Mouse (Mus musculus) stomach, embryonic 16.5 days (tissue): ENCODE data around the gene Clasp2. TPM values are rescaled to one million over a fixed set of nuclear protein-coding genes. Genes with fewer than 3 reads are reported as not detected.

Experiments
- ATAC-seq: fragments of 200-750 bp; cut with Nextera tagmentation; 2 replicates; pipeline ENCODE4 v1.8.0; 2017; ENCODE audit warnings: moderate number of reproducible peaks, moderate TSS enrichment; ENCODE audit not compliant: insufficient read depth, low FRiP score
- H3K27ac ChIP-seq: fragments of 300-500 bp; sonication (generic); 2 replicates; pipeline ENCODE4 v1.5.1; 2014; ENCODE audit warnings: low read length
- H3K27me3 ChIP-seq: fragments of 300-500 bp; sonication (generic); 2 replicates; pipeline ENCODE4 v1.6.1; 2014; ENCODE audit warnings: low read length, control low read depth, mixed read lengths; ENCODE audit not compliant: control insufficient read depth, insufficient read depth
- H3K36me3 ChIP-seq: fragments of 300-500 bp; sonication (generic); 2 replicates; pipeline ENCODE4 v1.6.1; 2014; ENCODE audit warnings: low read length; ENCODE audit not compliant: control insufficient read depth, insufficient read depth
- H3K4me1 ChIP-seq: fragments of 300-500 bp; sonication (generic); 2 replicates; pipeline ENCODE4 v1.6.1; 2014; ENCODE audit warnings: low read length, control low read depth, mixed read lengths; ENCODE audit not compliant: control insufficient read depth, insufficient read depth
- H3K4me2 ChIP-seq: fragments of 300-500 bp; sonication (generic); 2 replicates; pipeline ENCODE4 v1.6.1; 2014; ENCODE audit warnings: low read depth, low read length, mixed read lengths
- H3K4me3 ChIP-seq: fragments of 300-500 bp; sonication (generic); replicated peaks from 2 replicates; pipeline ENCODE4 v1.5.1; 2014; ENCODE audit warnings: mild to moderate bottlenecking, low read length
- H3K9ac ChIP-seq: fragments of 300-500 bp; sonication (generic); 2 replicates; pipeline ENCODE4 v1.6.1; 2014; ENCODE audit warnings: low read length
- H3K9me3 ChIP-seq: fragments of 300-500 bp; sonication (generic); replicated peaks from 2 replicates; pipeline ENCODE4 v1.6.1; 2016; ENCODE audit warnings: low read length, control low read depth; ENCODE audit not compliant: control insufficient read depth
- whole genome bisulfite sequencing: fragments of 180-500 bp; shearing (Covaris S2); extraction: QIAGEN DNeasy Blood & Tissue Kit; methylation state at CpG from one replicate; pipeline ENCODE4 v1.1.7; 2014; 5-methylcytosine and 5-hydroxymethylcytosine counted together
- polyA plus RNA-seq: library from polyadenylated mRNA; unstranded; fragments of >200 nt; fragmentation: Nextera tagmentation; extraction: Ambion mirVana; gene quantifications from 2 replicates; pipeline ENCODE4 v1.2.1, GENCODE M21; 2015

Gene Clasp2
- 22.5 and 25.0 TPM in 2 replicates for polyA plus RNA-seq

DNA sequence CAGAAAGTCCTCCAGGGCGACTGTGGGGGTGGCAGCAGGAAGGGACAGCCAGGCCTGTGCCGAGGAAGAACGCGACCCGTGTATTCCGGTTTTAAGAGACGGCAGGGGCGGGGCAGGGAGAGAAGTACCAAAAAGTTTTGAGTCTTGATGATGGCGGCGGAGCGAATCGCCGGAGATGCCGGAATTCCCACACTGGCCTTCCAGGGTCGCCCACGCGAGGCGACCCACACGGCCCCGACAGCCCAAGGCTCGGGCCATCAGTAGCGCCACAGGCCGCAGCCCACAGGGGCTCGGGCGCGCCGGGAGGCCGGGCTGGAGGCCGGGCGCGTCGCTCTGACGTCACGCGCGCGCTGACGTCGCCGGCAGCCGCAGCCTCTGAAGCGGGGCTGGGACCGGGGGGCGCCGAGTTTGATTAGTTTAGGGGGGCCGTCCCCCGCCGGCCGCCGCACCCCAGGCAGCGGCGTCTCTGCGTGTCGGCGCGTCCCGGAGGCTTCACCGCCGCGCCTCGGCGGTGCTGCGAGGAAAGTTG is at the start of gene Clasp2:
Gene Clasp2, plus strand, starts transcription at position 366 of the 529 bp plus-strand sequence.
- Histone ChIP-seq H3K27me3 (no peaks in the 10 kb centered on the region), H3K36me3 (no peaks in the 10 kb centered on the region), H3K4me1 (peaks cover 12% of the 10 kb centered on the region), H3K9ac (peak within 1 kb of the TSS; percentile 91), H3K4me2 (peak within 1 kb of the TSS; percentile 96), H3K9me3 (no peaks in the 10 kb centered on the region), H3K4me3 (peak within 1 kb of the TSS; percentile 94), H3K27ac (peak within 1 kb of the TSS; percentile 84)
- WGBS: under 1% methylated on average over 62 of the region's 63 CpGs
- ATAC-seq: peak; percentile 96

DNA sequence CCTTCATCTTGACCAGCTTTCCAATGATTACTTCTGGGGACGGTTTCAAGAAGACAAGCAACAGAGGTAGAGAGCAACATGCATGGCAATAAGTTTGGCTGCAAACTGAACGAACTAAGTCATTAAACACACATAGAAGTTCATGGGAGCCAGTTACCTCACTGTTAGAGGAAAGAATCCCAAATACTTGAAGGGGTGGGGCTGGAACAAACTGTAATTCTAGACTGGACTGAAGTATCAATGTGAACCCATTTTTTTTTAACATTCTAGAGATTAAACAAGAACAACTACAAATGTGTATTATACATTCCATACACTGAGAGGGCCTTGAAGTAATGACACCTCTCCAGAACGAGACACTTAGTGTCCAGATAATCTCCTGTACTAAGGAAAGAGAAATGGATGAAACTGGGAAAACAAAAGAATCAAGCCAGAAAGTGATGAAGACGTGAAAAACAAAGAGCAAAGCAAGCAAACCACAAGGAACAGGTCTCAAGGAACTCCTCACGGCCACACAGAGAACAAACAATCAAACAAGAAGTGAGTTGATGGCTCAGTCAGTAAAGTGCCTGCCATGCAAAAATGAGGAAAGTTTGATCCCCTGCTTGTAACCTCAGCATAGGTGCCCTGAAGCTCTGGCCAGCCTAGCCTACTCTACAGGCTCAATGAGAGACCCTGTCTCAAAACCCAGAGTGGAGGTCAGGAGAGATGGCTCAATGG is 39.7 kb upstream of the Clasp2 start:
- Histone ChIP-seq H3K4me3 (no peak overlapping the region), H3K4me2 (no peak overlapping the region), H3K36me3 (0 out of 2 replicates have a peak, but pooled peaks cover 6% of the 10 kb centered on the region), H3K27me3 (no peaks in the 10 kb centered on the region), H3K27ac (no peak overlapping the region), H3K4me1 (peaks cover 15% of the 10 kb centered on the region), H3K9ac (no peak overlapping the region), H3K9me3 (no peaks in the 10 kb centered on the region)
- no peak for ATAC-seq
- 75% methylated on average over 5 of the region's 5 CpGs for WGBS

DNA sequence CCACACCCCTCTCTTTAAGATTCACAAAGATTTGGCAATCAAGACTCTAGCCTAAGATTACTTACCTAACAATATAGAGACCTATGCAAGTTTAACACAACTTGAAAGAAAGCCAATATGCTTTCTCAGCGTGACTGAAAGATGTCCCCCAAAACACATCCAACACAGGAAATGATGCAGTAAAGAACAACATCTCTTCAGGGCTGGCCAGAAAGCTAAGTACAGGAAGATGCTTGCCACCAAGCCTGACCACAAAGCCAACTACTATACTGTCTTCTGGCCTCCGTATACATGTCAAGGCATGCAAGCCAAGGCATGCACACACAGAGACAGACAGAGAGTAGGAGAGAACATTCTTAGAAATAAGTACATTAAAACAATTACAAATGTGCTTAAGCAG is 35.2 kb upstream of the Clasp2 start:
- Histone ChIP-seq H3K9ac (peak overlapping the region; percentile 97; the same call in 1 of the 2 replicates), H3K36me3 (no peaks in the 10 kb centered on the region), H3K4me3 (peak overlapping the region; percentile 94), H3K27me3 (no peaks in the 10 kb centered on the region), H3K4me1 (peaks cover 19% of the 10 kb centered on the region), H3K9me3 (no peaks in the 10 kb centered on the region), H3K4me2 (peak overlapping the region; percentile 69), H3K27ac (no peak overlapping the region)
- 67% methylated on average over 2 of the region's 2 CpGs for WGBS
- no peak for ATAC-seq

DNA sequence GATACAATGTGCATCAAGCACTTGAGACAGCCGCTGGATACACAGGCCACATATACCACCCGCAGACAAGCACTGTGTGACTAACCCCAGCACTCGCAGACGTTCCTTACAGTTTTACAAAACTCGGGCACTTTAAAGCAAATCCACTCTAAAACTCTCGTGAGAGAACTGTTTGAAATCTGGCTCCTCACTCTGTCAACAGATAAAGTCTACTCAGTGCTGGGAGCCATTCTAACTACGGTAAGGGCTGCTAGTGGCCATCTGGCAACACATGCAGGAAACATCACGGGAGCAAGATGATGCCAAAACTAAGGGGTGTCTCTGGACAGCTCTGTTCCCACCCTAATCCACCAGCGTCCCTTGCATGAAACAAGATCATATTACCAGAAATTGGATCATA is 34.4 kb upstream of the Clasp2 start:
- ATAC-seq: no peak
- WGBS: 34% methylated on average over 9 of the region's 9 CpGs
- Histone ChIP-seq H3K27ac (no peak overlapping the region), H3K9me3 (no peaks in the 10 kb centered on the region), H3K9ac (peak overlapping the region; percentile 97), H3K4me3 (peak overlapping the region; percentile 94), H3K4me2 (peak overlapping the region; percentile 69), H3K27me3 (no peaks in the 10 kb centered on the region), H3K4me1 (peaks cover 19% of the 10 kb centered on the region), H3K36me3 (no peaks in the 10 kb centered on the region)

DNA sequence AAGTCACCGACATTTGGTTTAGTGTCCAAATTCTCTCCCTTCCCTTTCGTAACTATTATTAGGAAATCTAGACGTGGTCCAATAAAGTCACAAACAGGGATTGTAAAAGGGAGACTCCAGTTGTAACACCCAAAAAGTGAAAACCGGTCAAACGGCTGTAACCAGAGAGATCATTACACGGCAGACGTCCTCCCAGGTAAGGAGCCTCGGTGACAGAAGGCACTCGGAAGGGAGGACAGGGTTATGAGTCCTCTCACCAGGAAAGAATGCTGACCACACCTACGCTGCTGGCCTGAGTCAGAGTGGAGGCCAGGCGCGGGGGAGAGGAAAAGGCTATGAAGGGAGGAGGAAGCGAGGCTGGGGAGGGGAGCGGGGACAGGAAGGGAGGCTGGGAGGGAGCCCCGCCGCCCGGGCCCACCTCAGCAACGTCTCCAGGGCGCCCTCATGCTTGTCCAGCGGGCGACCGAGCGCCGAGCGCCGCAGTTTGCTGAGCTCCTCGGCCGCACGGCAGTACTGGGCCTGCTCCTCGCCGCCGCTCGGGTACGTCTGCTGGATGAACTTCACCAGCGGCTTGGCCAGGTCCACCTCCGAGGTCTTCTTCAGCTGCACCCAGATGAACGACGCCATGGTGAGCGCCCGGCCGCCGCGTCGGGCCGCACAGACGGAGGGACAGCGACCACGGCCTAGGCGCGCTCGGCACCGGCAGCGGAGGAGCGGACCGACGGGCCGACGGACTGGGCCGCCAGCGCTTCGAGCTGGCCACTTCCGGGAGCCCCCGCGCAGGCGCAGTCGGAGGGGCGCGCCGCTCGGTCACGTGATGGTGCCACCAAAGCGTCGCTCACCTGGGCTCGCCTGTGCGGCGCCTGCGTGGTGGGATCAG is 33.6 kb upstream of the Clasp2 start, which contains the start of gene Pdcd6ip:
Gene Pdcd6ip, minus strand, starts transcription at position 779 of the 880 bp plus-strand sequence.
- H3K4me2 ChIP-seq: peak within 1 kb of the TSS; percentile 69
- under 1% methylated on average over 77 of the region's 77 CpGs for WGBS
- H3K27ac ChIP-seq: peak within 1 kb of the TSS; percentile 94
- peaks cover 14% of the 10 kb centered on the region for H3K4me1 ChIP-seq
- ATAC-seq: peak; percentile 91
- no peaks in the 10 kb centered on the region for H3K27me3 ChIP-seq
- H3K36me3 ChIP-seq: no peaks in the 10 kb centered on the region
- H3K9ac ChIP-seq: peak within 1 kb of the TSS; percentile 97
- no peaks in the 10 kb centered on the region for H3K9me3 ChIP-seq
- peak within 1 kb of the TSS; percentile 94 for H3K4me3 ChIP-seq

DNA sequence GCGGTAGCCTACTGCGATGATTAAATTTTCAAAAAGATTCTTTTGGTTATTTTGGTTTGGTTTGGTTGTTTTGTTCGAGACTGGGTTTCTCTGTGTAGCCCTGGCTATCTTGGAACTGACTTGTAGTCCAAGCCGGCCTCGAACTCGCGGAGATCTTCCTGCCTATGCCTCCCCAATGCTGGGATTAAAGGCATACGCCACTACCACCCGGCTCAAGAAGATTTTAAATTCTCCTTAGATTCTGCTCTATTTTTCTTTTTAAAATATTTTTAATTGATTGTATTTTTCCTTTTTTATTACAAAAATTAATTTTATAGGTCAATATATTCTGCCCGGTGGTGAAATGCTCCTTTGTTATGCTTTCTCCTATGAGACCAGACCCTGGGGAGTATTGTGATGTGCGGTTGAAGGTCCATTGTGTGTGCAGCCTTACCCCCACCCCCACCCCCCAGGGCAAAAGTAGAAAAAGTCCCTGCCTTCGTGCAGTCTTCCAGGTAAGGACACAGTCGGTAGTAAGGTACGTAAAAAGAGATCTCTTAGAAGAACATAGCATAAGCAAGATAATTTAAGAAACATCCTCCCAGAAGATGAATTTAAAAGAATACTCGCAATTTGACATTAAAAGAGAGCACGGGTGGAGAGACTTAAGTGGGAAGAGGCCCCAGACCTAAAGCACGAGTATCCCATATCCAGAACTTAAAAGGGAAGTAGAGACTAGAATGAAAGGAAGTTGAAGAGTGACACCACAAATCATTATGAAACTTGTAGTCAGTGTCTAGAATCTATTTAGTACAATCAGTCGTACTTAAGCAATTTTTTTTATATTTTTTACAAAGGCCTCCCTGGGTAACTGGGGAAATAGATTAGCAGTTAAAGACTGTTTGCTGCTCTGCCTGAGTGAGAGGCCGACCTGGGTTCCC is 32.7 kb upstream of the Clasp2 start:
- peak overlapping the region; percentile 94 for H3K27ac ChIP-seq
- no peaks in the 10 kb centered on the region for H3K36me3 ChIP-seq
- WGBS: 53% methylated on average over 19 of the region's 19 CpGs
- ATAC-seq: no peak
- peaks cover 14% of the 10 kb centered on the region for H3K4me1 ChIP-seq
- H3K27me3 ChIP-seq: no peaks in the 10 kb centered on the region
- no peaks in the 10 kb centered on the region for H3K9me3 ChIP-seq
- peak overlapping the region; percentile 97 for H3K9ac ChIP-seq
- peak overlapping the region; percentile 94 for H3K4me3 ChIP-seq
- peak overlapping the region; percentile 69 for H3K4me2 ChIP-seq

DNA sequence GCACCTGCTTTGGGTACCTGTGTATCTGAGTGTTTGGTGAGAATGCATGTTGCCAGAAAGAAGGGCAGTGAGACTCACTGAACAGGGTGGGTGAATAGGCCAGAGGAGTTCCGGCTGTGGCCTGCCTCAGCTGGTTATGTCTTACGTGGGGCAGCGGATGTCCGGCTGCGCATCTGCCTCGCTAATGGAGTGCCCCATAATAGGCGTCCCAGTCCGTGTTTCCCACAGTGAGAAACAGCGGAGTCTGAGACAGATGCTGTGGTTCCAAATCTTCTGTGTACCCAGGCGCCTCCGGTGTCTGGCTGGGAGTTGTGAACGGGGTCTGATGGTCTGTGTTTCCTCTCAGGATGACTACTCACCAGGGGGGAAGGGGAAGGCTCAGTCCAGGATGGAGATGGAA is 30.4 kb upstream of the Clasp2 start:
- Histone ChIP-seq H3K4me2 (no peak overlapping the region), H3K27ac (no peak overlapping the region), H3K4me3 (no peak overlapping the region), H3K9ac (no peak overlapping the region), H3K27me3 (no peaks in the 10 kb centered on the region), H3K4me1 (peaks cover 12% of the 10 kb centered on the region), H3K9me3 (no peaks in the 10 kb centered on the region), H3K36me3 (no peaks in the 10 kb centered on the region)
- ATAC-seq: no peak
- 73% methylated on average over 12 of the region's 12 CpGs for WGBS

DNA sequence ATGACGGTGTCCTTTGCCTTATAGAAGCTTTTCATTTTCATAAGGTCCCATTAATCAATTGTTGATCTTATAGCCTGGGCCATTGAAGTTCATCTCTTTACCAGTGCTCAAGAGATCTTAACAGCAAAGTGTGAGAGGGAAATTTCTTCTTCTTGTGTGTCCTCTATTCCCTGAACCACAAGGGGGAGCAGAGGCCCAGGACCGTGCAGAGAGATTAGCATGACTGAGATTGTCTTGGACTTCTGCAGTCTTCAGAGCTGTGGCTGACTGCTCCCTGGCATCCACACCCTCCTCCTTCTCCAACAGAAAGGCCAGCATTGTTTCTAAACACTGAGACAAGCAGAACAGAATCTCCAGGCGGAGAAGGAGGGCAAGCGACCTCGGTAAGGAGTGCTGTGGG is 22.2 kb upstream of the Clasp2 start:
- 44% methylated on average over 5 of the region's 5 CpGs for WGBS
- no peaks in the 10 kb centered on the region for H3K36me3 ChIP-seq
- ATAC-seq: 0 out of 2 replicates have a peak, but pooled peaks have one; percentile 56
- no peaks in the 10 kb centered on the region for H3K27me3 ChIP-seq
- no peaks in the 10 kb centered on the region for H3K9me3 ChIP-seq
- H3K4me1 ChIP-seq: no peaks in the 10 kb centered on the region
- no peak overlapping the region for H3K4me2 ChIP-seq
- no peak overlapping the region for H3K27ac ChIP-seq
- H3K9ac ChIP-seq: no peak overlapping the region
- H3K4me3 ChIP-seq: no peak overlapping the region
